In the genomic region with DNA sequence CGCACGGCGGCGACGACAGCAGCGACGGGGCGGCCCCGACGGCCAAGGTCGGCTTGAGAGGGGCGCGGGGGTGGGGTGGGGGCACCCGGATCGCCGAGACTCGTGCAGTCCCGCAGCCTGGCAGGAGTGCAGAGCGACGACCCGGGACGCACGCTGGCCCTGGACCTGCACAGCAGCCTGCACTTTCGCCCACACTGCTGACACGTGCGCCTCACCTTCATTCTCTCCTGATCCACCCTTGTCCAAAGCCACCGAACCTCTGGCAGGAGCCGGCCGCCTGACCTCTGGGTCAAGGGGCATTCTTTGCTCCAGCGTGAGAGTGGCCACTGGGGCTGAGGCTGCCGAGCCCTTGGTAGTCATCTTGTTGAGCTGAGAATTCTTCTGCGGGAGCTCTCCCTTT, we compare ENCODE assay signal across 8 mouse cellular contexts. TPM values are rescaled to one million over a fixed set of nuclear protein-coding genes. Genes with fewer than 3 reads are reported as not detected.
DNase-seq lines count a peak whose midpoint lies in the region; ATAC-seq lines count a peak whose summit lies in the region.

No protein-coding gene starts in this region.

- peaks cover 95% of the 10 kb centered on the region for H3K27me3 ChIP-seq in heart, embryonic 13.5 days (replicated peaks)
- H3K27me3 ChIP-seq in embryonic facial prominence, embryonic 15.5 days = peaks cover 16% of the 10 kb centered on the region
- peaks cover 38% of the 10 kb centered on the region for H3K27me3 ChIP-seq in kidney, embryonic 14.5 days (ENCODE audit: control insufficient read depth, insufficient read depth, low read length)
- peaks cover 34% of the 10 kb centered on the region for H3K27me3 ChIP-seq in midbrain, embryonic 14.5 days (ENCODE audit: control insufficient read depth, insufficient read depth, low read length)

- peak overlapping the region; percentile 93 for H3K4me2 ChIP-seq in heart, embryonic 13.5 days
- H3K4me2 ChIP-seq in embryonic facial prominence, embryonic 15.5 days (replicated peaks) = peak overlapping the region; percentile 85
- peak overlapping the region; percentile 96 for H3K4me2 ChIP-seq in kidney, embryonic 14.5 days (replicated peaks; ENCODE audit: low read depth, low read length)
- peak overlapping the region; percentile 95 for H3K4me2 ChIP-seq in midbrain, embryonic 14.5 days (ENCODE audit: low read length)

- no peak for ATAC-seq in heart, embryonic 13.5 days (ENCODE audit: extremely low read depth, insufficient number of reproducible peaks, low FRiP score, low TSS enrichment)
- no peak for ATAC-seq in embryonic facial prominence, embryonic 15.5 days (ENCODE audit: insufficient number of reproducible peaks, low FRiP score, low TSS enrichment, low read depth)
- ATAC-seq in kidney, embryonic 14.5 days (ENCODE audit: low FRiP score, low TSS enrichment) = peak; percentile 5; the same call in 1 of the 2 replicates
- ATAC-seq in midbrain, embryonic 14.5 days (ENCODE audit: low FRiP score, low TSS enrichment) = no peak
- ATAC-seq in megakaryocyte progenitor cell, adult 5-6 weeks (replicated peaks; ENCODE audit: poor library complexity) = no peak

- no peaks in the 10 kb centered on the region for H3K36me3 ChIP-seq in heart, embryonic 13.5 days
- no peaks in the 10 kb centered on the region for H3K36me3 ChIP-seq in embryonic facial prominence, embryonic 15.5 days
- no peaks in the 10 kb centered on the region for H3K36me3 ChIP-seq in kidney, embryonic 14.5 days (ENCODE audit: control insufficient read depth, insufficient read depth, low read length)
- H3K36me3 ChIP-seq in midbrain, embryonic 14.5 days (ENCODE audit: control insufficient read depth, insufficient read depth, low read length) = no peaks in the 10 kb centered on the region

- peak overlapping the region; percentile 87 for H3K9ac ChIP-seq in heart, embryonic 13.5 days
- peak overlapping the region; percentile 39; the same call in 1 of the 2 replicates for H3K9ac ChIP-seq in embryonic facial prominence, embryonic 15.5 days
- H3K9ac ChIP-seq in kidney, embryonic 14.5 days (ENCODE audit: low read depth, low read length) = peak overlapping the region; percentile 75
- peak overlapping the region; percentile 72 for H3K9ac ChIP-seq in midbrain, embryonic 14.5 days (replicated peaks; ENCODE audit: low read length)

- H3K4me1 ChIP-seq in heart, embryonic 13.5 days = 0 out of 2 replicates have a peak, but pooled peaks cover 4% of the 10 kb centered on the region
- peaks cover 39% of the 10 kb centered on the region for H3K4me1 ChIP-seq in embryonic facial prominence, embryonic 15.5 days
- H3K4me1 ChIP-seq in kidney, embryonic 14.5 days (ENCODE audit: control insufficient read depth, insufficient read depth, low read length) = 0 out of 2 replicates have a peak, but pooled peaks cover 4% of the 10 kb centered on the region
- 0 out of 2 replicates have a peak, but pooled peaks cover 4% of the 10 kb centered on the region for H3K4me1 ChIP-seq in midbrain, embryonic 14.5 days (ENCODE audit: control insufficient read depth, insufficient read depth, low read length)

- no peak overlapping the region for H3K27ac ChIP-seq in heart, embryonic 13.5 days (replicated peaks)
- peak overlapping the region; percentile 29; the same call in 1 of the 2 replicates for H3K27ac ChIP-seq in embryonic facial prominence, embryonic 15.5 days (replicated peaks)
- no peak overlapping the region for H3K27ac ChIP-seq in kidney, embryonic 14.5 days (ENCODE audit: low read depth, low read length)
- H3K27ac ChIP-seq in midbrain, embryonic 14.5 days (replicated peaks; ENCODE audit: low read depth, low read length) = no peak overlapping the region

- peak overlapping the region; percentile 84 for H3K4me3 ChIP-seq in heart, embryonic 13.5 days
- peak overlapping the region; percentile 64 for H3K4me3 ChIP-seq in embryonic facial prominence, embryonic 15.5 days (replicated peaks)
- H3K4me3 ChIP-seq in kidney, embryonic 14.5 days (ENCODE audit: low read length) = peak overlapping the region; percentile 68
- peak overlapping the region; percentile 47 for H3K4me3 ChIP-seq in midbrain, embryonic 14.5 days (replicated peaks; ENCODE audit: low read depth, low read length)

- WGBS in heart, embryonic 13.5 days = 8% methylated on average over 32 of the region's 32 CpGs
- WGBS in embryonic facial prominence, embryonic 15.5 days = 9% methylated on average over 32 of the region's 32 CpGs
- 11% methylated on average over 28 of the region's 32 CpGs for WGBS in kidney, embryonic 14.5 days
- 11% methylated on average over 32 of the region's 32 CpGs for WGBS in midbrain, embryonic 14.5 days

- no peak for DNase-seq in heart, postnatal 4 days
- DNase-seq in midbrain, embryonic 14.5 days = no peak
- no peak for DNase-seq in frontal cortex, postnatal 25 days (ENCODE audit: low spot score in 2 of 2)
- no peak for DNase-seq in left cerebral cortex, adult 8-10 months (ENCODE audit: low spot score in 2 of 2)

- H3K9me3 ChIP-seq in heart, embryonic 13.5 days = no peaks in the 10 kb centered on the region
- no peaks in the 10 kb centered on the region for H3K9me3 ChIP-seq in embryonic facial prominence, embryonic 15.5 days (replicated peaks)
- H3K9me3 ChIP-seq in kidney, embryonic 14.5 days (ENCODE audit: control insufficient read depth, low read length) = no peaks in the 10 kb centered on the region
- no peaks in the 10 kb centered on the region for H3K9me3 ChIP-seq in midbrain, embryonic 14.5 days (ENCODE audit: control insufficient read depth, low read length)

RNA-seq across cellular contexts. Expression of gene Kif26a, which starts 15.1 kb away (rescaled TPM):
- 1.6 TPM in 2 replicates for polyA plus RNA-seq in heart, embryonic 13.5 days (2015; fragmentation: Nextera tagmentation; extraction: Ambion mirVana)
- 10 to 100 TPM; 29.0 to 32.5 TPM for total RNA-seq in heart, postnatal 4 days (2021)
- polyA plus RNA-seq in embryonic facial prominence, embryonic 15.5 days (2015; fragmentation: Nextera tagmentation; extraction: Ambion mirVana) = 7.9 and 9.5 TPM in 2 replicates
- polyA plus RNA-seq in kidney, embryonic 14.5 days (2014; fragmentation: Nextera tagmentation; extraction: Ambion mirVana) = 2.2 and 3.8 TPM in 2 replicates
- 6.2 and 7.2 TPM in 2 replicates for polyA plus RNA-seq in midbrain, embryonic 14.5 days (2014; fragmentation: Nextera tagmentation; extraction: Ambion mirVana)
- 1 to 10 TPM; 4.8 to 5.7 (median 5.1) TPM for total RNA-seq in left cerebral cortex, adult 8-10 months (2022)
- not detected in 2 replicates for total RNA-seq in megakaryocyte progenitor cell, adult 5-6 weeks (2015)
- total RNA-seq in megakaryocyte progenitor cell, adult 5-6 weeks (2017) = not detected in 2 replicates

RNA-seq across cellular contexts. Expression of gene Aspg, which starts 24.5 kb away (rescaled TPM):
- 0.38 and 1.1 TPM in 2 replicates for polyA plus RNA-seq in heart, embryonic 13.5 days (2015; fragmentation: Nextera tagmentation; extraction: Ambion mirVana)
- total RNA-seq in heart, postnatal 4 days (2021) = under 1 TPM; 0.20 to 0.26 TPM
- 4.8 and 6.2 TPM in 2 replicates for polyA plus RNA-seq in embryonic facial prominence, embryonic 15.5 days (2015; fragmentation: Nextera tagmentation; extraction: Ambion mirVana)
- 1.1 TPM in 2 replicates for polyA plus RNA-seq in kidney, embryonic 14.5 days (2014; fragmentation: Nextera tagmentation; extraction: Ambion mirVana)
- polyA plus RNA-seq in midbrain, embryonic 14.5 days (2014; fragmentation: Nextera tagmentation; extraction: Ambion mirVana) = not detected in 2 replicates
- 1 to 10 TPM; 1.8 to 8.5 (median 4.9) TPM for total RNA-seq in left cerebral cortex, adult 8-10 months (2022)
- total RNA-seq in megakaryocyte progenitor cell, adult 5-6 weeks (2015) = not detected in 2 replicates
- total RNA-seq in megakaryocyte progenitor cell, adult 5-6 weeks (2017) = not detected in 2 replicates
